Mouse (Mus musculus): ENCODE measurements at regions not wholly inside any gene's neighbourhood (a gene's known extent, or its start where the extent isn't known, plus 50 kb on each side); places are given as distances from the start of the nearest gene placed in this dataset.

DNA sequence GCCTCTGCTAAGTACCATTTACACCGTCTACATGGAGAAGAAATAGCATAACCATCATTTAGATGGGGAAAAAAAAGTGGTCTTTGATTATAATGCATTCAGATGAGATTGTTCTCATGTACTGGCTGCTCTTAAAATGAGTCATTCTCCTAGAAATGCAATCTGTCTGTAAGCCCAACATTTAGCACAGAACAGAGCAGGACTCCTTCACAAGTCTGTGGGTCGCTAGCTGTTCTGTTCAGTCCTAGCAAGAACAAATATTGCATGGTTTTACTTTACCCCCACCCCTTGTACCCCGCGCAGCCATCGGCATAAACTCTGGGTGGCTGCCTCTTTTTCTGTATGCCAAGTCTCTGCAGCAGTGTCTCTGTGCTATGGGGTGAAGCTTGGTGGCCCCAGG lies 685.4 kb downstream of the Tmem132b start:
- H3K36me3 ChIP-seq (ENCODE audit: control insufficient read depth in 1 of 2, insufficient read depth in 2 of 2, low read length in 2 of 2), result no peaks in the 10 kb centered on the region
- no peak overlapping the region for H3K27ac ChIP-seq (ENCODE audit: control insufficient read depth, low read depth, low read length)
- no peaks in the 10 kb centered on the region for H3K4me1 ChIP-seq (ENCODE audit: control insufficient read depth in 1 of 2, insufficient read depth in 2 of 2, low read length in 2 of 2)
- H3K9ac ChIP-seq (ENCODE audit: control insufficient read depth, low read depth, low read length, poor library complexity, severe bottlenecking), result no peak overlapping the region
- no peak overlapping the region for H3K4me3 ChIP-seq (ENCODE audit: control insufficient read depth in 1 of 2, insufficient read depth in 1 of 2, low read depth in 2 of 2, low read length in 2 of 2)
- DNase-seq (ENCODE audit: low read depth, low spot score), result no peak
- no peaks in the 10 kb centered on the region for H3K27me3 ChIP-seq (ENCODE audit: control insufficient read depth in 1 of 2, insufficient read depth in 2 of 2, low read length in 2 of 2)
- no peak for TF ChIP-seq TCF12 (IDR thresholded peaks at IDR 0.05; ENCODE audit: low read depth, low read length)
- TF ChIP-seq ZKSCAN1 (IDR thresholded peaks at IDR 0.05; ENCODE audit: low read depth, low read length), result no peak
- TF ChIP-seq EP300 (IDR thresholded peaks at IDR 0.05; ENCODE audit: low read depth in 1 of 2, low read length in 2 of 2), result no peak
- TF ChIP-seq MAZ (IDR thresholded peaks at IDR 0.05; ENCODE audit: low read depth, low read length), result no peak
- no peak for TF ChIP-seq HCFC1 (IDR thresholded peaks at IDR 0.05; ENCODE audit: low read depth, low read length)
- TF ChIP-seq CTCF (IDR thresholded peaks at IDR 0.05 in 2 of 3, conservative IDR thresholded peaks at IDR 0.05 in 1 of 3; ENCODE audit: control insufficient read depth in 1 of 3, insufficient read depth in 1 of 3, low read depth in 2 of 3, low read length in 3 of 3, poor library complexity in 1 of 3, severe bottlenecking in 1 of 3), result no peak
- no peaks in the 10 kb centered on the region for H3K79me2 ChIP-seq (ENCODE audit: control insufficient read depth, insufficient read depth, low read length, poor library complexity)
- H3K9me3 ChIP-seq (replicated peaks; ENCODE audit: insufficient read depth, low read length), result no peaks in the 10 kb centered on the region

DNA sequence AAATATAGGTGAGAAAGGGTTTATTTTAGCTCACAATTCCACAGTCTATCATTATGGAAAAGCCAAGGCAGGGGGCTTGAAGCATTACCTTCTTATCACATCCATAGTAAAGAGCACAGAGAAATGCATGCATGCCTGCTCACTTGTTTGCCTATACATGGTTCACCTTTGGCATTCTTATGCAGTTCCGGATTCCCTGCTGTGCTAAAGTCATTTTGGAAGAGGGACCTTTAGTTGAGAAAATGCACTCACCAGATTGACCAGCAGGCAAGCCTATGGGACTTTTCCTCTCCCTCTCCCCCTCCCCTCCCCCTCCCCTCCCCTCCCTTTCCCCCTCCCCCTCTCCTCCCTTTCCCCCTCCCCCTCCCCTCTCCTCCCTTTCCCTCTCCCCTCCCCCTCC lies 686.2 kb downstream of the Tmem132b start:
- Histone ChIP-seq H3K9me3 (replicated peaks; ENCODE audit: insufficient read depth, low read length) (no peaks in the 10 kb centered on the region), H3K36me3 (ENCODE audit: control insufficient read depth in 1 of 2, insufficient read depth in 2 of 2, low read length in 2 of 2) (no peaks in the 10 kb centered on the region), H3K4me1 (ENCODE audit: control insufficient read depth in 1 of 2, insufficient read depth in 2 of 2, low read length in 2 of 2) (no peaks in the 10 kb centered on the region), H3K27ac (ENCODE audit: control insufficient read depth, low read depth, low read length) (no peak overlapping the region), H3K79me2 (ENCODE audit: control insufficient read depth, insufficient read depth, low read length, poor library complexity) (no peaks in the 10 kb centered on the region), H3K9ac (ENCODE audit: control insufficient read depth, low read depth, low read length, poor library complexity, severe bottlenecking) (no peak overlapping the region), H3K27me3 (ENCODE audit: control insufficient read depth in 1 of 2, insufficient read depth in 2 of 2, low read length in 2 of 2) (no peaks in the 10 kb centered on the region), H3K4me3 (ENCODE audit: control insufficient read depth in 1 of 2, insufficient read depth in 1 of 2, low read depth in 2 of 2, low read length in 2 of 2) (no peak overlapping the region)
- TF ChIP-seq ZMIZ1 (IDR thresholded peaks at IDR 0.05; ENCODE audit: low read depth, low read length) (no peak), TCF12 (IDR thresholded peaks at IDR 0.05; ENCODE audit: low read depth, low read length) (no peak), EP300 (IDR thresholded peaks at IDR 0.05; ENCODE audit: low read depth in 1 of 2, low read length in 2 of 2) (no peak), TAL1 (IDR thresholded peaks at IDR 0.05; ENCODE audit: low read length) (no peak), MYB (IDR thresholded peaks at IDR 0.05; ENCODE audit: low read depth, low read length) (no peak), ZC3H11A (IDR thresholded peaks at IDR 0.05; ENCODE audit: low read depth, low read length) (no peak), ZNF384 (IDR thresholded peaks at IDR 0.05; ENCODE audit: low read depth, low read length) (no peak), ELF1 (IDR thresholded peaks at IDR 0.05; ENCODE audit: low read depth, low read length) (no peak), POLR2AphosphoS2 (IDR thresholded peaks at IDR 0.05; ENCODE audit: low read length) (no peak), GABPA (IDR thresholded peaks at IDR 0.05; ENCODE audit: low read depth, low read length) (no peak), SMC3 (IDR thresholded peaks at IDR 0.05; ENCODE audit: low read depth, low read length) (no peak), UBTF (IDR thresholded peaks at IDR 0.05; ENCODE audit: borderline replicate concordance, insufficient read depth, low read depth, low read length) (no peak), RAD21 (IDR thresholded peaks at IDR 0.05; ENCODE audit: low read depth, low read length) (no peak), MAZ (IDR thresholded peaks at IDR 0.05; ENCODE audit: low read depth, low read length) (no peak), MAX (IDR thresholded peaks at IDR 0.05; ENCODE audit: low read length) (no peak), POLR2AphosphoS5 (IDR thresholded peaks at IDR 0.05; ENCODE audit: borderline replicate concordance, low read depth, low read length) (no peak), CTCF (IDR thresholded peaks at IDR 0.05 in 2 of 3, conservative IDR thresholded peaks at IDR 0.05 in 1 of 3; ENCODE audit: control insufficient read depth in 1 of 3, insufficient read depth in 1 of 3, low read depth in 2 of 3, low read length in 3 of 3, poor library complexity in 1 of 3, severe bottlenecking in 1 of 3) (no peak)
- no peak for DNase-seq (ENCODE audit: low read depth, low spot score)
